Mouse (Mus musculus) midbrain, embryonic 14.5 days (tissue): ENCODE measurements around the gene Hivep2. TPM values are rescaled to one million over a fixed set of nuclear protein-coding genes. Genes with fewer than 3 reads are reported as not detected.

Experiments used
- ATAC-seq: fragments of 200-750 bp; cut with Nextera tagmentation; 2 replicates; pipeline ENCODE4 v1.8.0; 2017; ENCODE audit warnings: moderate number of reproducible peaks, moderate library complexity; ENCODE audit not compliant: low FRiP score, low TSS enrichment
- DNase-seq: peaks from one replicate; pipeline ENCODE4 v3.0.0-alpha.2; 2015
- H3K27ac ChIP-seq: fragments of 300-500 bp; sonication (generic); replicated peaks from 2 replicates; pipeline ENCODE4 v1.5.1; 2014; ENCODE audit warnings: mild to moderate bottlenecking, low read depth, low read length, moderate library complexity
- H3K27me3 ChIP-seq: fragments of 300-500 bp; sonication (generic); 2 replicates; pipeline ENCODE4 v1.6.1; 2014; ENCODE audit warnings: low read length, control low read depth, mixed read lengths; ENCODE audit not compliant: control insufficient read depth, insufficient read depth
- H3K36me3 ChIP-seq: fragments of 300-500 bp; sonication (generic); 2 replicates; pipeline ENCODE4 v1.6.1; 2014; ENCODE audit warnings: low read length, control low read depth; ENCODE audit not compliant: control insufficient read depth, insufficient read depth
- H3K4me1 ChIP-seq: fragments of 300-500 bp; sonication (generic); 2 replicates; pipeline ENCODE4 v1.6.1; 2014; ENCODE audit warnings: mild to moderate bottlenecking, antibody characterized with exemption, low read length, control low read depth; ENCODE audit not compliant: control insufficient read depth, insufficient read depth
- H3K4me2 ChIP-seq: fragments of 300-500 bp; sonication (generic); 2 replicates; pipeline ENCODE4 v1.6.1; 2014; ENCODE audit warnings: mild to moderate bottlenecking, low read length, moderate library complexity
- H3K4me3 ChIP-seq: fragments of 300-500 bp; sonication (generic); replicated peaks from 2 replicates; pipeline ENCODE4 v1.5.1; 2014; ENCODE audit warnings: low read depth, low read length
- H3K9ac ChIP-seq: fragments of 300-500 bp; sonication (generic); replicated peaks from 2 replicates; pipeline ENCODE4 v1.6.1; 2014; ENCODE audit warnings: mild to moderate bottlenecking, low read length, moderate library complexity
- H3K9me3 ChIP-seq: fragments of 300-500 bp; sonication (generic); 2 replicates; pipeline ENCODE4 v1.6.1; 2016; ENCODE audit warnings: low read length, control low read depth, mixed read lengths; ENCODE audit not compliant: control insufficient read depth
- WGBS: fragments of 180-500 bp; shearing (Covaris S2); extraction: QIAGEN DNeasy Blood & Tissue Kit; methylation state at CpG from one replicate; pipeline ENCODE4 v1.1.7; 2014; 5-methylcytosine and 5-hydroxymethylcytosine counted together
- polyA plus RNA-seq: library from polyadenylated mRNA; unstranded; fragments of >200 nt; fragmentation: Nextera tagmentation; extraction: Ambion mirVana; gene quantifications from 2 replicates; pipeline ENCODE4 v1.2.1, GENCODE M21; 2014

Hivep2 gene
- polyA plus RNA-seq, 1 experiment from 2014 or later = 12.8 TPM

DNA sequence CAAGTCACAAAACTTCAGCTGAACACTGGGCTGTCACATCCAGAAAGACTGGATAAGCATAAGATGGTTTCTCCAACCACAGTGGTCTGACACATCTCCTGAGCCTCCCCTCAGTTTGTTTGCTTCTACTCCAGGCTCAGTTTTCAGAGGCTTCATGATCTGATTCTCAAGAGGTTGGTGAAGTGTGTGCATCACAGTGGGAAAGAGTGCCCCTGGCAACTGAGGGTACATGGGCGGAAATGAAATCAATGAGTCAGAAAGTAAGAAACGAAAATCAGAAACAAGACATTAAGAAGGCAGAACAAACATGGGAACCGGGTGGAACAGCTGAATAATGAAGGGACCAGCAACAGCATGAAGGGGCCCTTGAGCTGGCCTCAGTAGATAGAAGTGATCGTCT, 31.5 kb downstream of the Hivep2 start:
- H3K9ac ChIP-seq = no peak overlapping the region
- H3K9me3 ChIP-seq = no peaks in the 10 kb centered on the region
- 82% methylated on average over 4 of the region's 4 CpGs for WGBS
- H3K4me1 ChIP-seq = no peaks in the 10 kb centered on the region
- H3K4me3 ChIP-seq = no peak overlapping the region
- no peaks in the 10 kb centered on the region for H3K27me3 ChIP-seq
- DNase-seq (no peak), ATAC-seq (no peak)
- H3K36me3 ChIP-seq = no peaks in the 10 kb centered on the region
- no peak overlapping the region for H3K27ac ChIP-seq
- H3K4me2 ChIP-seq = no peak overlapping the region

DNA sequence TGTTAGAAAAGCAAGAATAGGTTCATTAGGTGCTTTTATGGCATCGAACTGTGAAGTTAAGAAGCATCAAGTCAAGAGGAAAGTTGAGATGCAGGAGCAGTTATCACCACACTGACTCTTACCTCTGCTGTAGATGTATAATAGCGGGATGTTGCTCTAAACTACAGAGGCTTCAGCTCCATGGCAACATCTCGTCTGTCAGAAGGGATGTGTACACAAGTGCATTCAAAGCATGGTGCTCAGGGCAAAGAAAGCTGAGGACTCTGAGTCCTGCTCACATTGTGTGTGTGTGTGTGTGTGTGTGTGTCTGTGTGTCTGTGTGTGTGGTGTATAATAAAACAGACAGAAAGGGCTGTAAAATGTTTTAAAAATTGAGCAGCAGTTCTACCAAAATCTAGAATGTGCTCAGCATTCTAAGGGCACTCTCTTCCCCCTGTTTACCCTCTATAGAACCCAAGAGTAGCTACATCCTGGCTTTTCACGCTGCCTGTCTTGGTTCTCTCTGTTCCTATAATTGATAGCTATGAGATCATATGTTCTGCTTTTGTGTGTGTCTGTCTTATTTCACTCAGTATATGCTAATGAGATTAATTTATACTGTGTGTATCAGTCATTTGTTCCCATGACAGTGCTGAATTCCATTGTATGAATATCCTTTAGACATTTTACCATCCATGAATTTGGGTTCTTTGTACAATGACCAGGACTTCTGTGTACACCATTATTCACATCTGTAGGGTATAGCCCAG, 39.1 kb downstream of the Hivep2 start:
- Histone ChIP-seq H3K9me3 (no peaks in the 10 kb centered on the region), H3K4me2 (no peak overlapping the region), H3K27me3 (no peaks in the 10 kb centered on the region), H3K27ac (no peak overlapping the region), H3K4me1 (peaks cover 6% of the 10 kb centered on the region; the same call in 1 of the 2 replicates), H3K9ac (no peak overlapping the region), H3K36me3 (no peaks in the 10 kb centered on the region), H3K4me3 (no peak overlapping the region)
- peak; percentile 45 for DNase-seq
- WGBS = 51% methylated on average over 4 of the region's 4 CpGs
- no peak for ATAC-seq

DNA sequence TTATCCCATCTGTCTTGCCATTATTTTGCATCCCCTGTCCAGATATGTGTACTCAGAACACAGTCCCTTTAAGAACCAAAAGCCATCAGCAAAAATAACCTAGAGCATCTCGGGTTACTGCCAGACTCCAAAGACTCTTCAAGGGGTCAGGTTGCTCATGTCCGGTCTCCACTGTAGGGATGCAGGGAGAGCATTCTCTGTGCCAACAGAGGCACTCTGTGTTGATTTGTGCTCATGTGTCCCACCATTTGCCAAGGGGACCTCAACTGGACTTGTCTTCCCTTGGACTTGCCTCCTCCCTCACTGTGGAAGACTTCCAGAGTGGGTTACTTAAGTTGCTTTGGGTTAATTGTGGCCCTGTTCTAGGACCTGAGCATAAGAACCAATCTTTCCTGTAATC, 43.8 kb downstream of the Hivep2 start:
- no peaks in the 10 kb centered on the region for H3K36me3 ChIP-seq
- DNase-seq (no peak), ATAC-seq (no peak)

DNA sequence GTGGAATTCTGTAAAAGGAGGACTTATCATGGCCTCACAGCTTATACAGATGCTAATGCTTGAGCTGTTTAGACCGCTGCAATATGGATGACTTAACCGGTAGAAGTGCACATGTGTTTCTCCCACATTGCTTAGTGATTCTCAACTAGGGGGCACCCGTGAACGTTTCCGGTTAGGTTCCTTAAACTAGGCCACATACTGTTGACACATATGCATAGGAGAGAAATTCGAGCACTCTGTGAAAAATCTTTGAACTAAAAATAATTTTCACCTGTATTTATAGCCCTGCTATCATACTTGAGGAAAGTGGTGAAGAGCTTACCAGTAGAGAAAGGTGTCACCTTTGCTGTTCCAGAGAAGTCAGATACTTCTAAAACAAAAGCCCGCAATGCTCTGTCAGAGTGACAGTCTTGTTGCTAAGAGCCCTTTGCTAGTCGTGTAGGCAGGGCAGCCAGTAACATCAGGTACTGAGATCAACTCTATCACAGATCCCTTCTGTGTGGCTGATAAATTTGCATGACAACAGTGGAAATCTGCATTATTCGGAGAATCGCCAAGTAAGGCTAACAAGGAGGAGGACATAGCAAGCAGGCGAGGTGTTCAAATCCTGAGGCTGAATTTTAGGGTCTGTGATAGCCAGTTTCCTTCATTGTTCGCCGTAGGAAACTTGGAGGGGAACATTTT, 50.6 kb downstream of the Hivep2 start:
- H3K27ac ChIP-seq = no peak overlapping the region
- ATAC-seq (no peak), DNase-seq (no peak)
- H3K4me2 ChIP-seq = no peak overlapping the region
- no peaks in the 10 kb centered on the region for H3K9me3 ChIP-seq
- H3K27me3 ChIP-seq = no peaks in the 10 kb centered on the region
- H3K9ac ChIP-seq = no peak overlapping the region
- WGBS = 54% methylated on average over 13 of the region's 13 CpGs
- no peak overlapping the region for H3K4me3 ChIP-seq
- H3K36me3 ChIP-seq = no peaks in the 10 kb centered on the region
- 0 out of 2 replicates have a peak, but pooled peaks cover 14% of the 10 kb centered on the region for H3K4me1 ChIP-seq

More for the DNA sequence above, 43.8 kb downstream of the Hivep2 start:
- Histone ChIP-seq H3K4me2 (no peak overlapping the region), H3K9ac (no peak overlapping the region), H3K9me3 (no peaks in the 10 kb centered on the region), H3K4me1 (peaks cover 4% of the 10 kb centered on the region; the same call in 1 of the 2 replicates), H3K4me3 (no peak overlapping the region), H3K27me3 (no peaks in the 10 kb centered on the region), H3K27ac (no peak overlapping the region)
- WGBS = 87% methylated on average over 2 of the region's 2 CpGs

DNA sequence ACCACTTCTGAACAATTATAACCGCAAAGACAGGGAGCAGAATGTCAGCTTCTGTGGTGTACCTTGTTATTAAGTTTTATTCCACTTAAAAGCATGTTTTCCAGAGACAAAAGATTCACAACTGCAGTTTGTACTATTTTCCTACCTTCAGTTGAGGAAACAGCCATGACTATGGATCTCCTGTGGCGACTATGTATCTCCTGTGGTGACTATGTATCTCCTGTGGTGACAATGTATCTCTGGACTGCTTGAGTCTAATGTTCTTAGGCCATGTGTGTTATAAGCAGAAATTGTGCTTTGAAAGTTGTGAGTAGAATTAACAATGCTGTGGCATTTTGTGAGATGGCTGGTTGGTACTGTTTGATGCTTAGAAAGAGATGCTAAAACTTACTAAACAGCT, 51.5 kb downstream of the Hivep2 start:
- no peak overlapping the region for H3K27ac ChIP-seq
- DNase-seq (no peak), ATAC-seq (no peak)
- no peaks in the 10 kb centered on the region for H3K36me3 ChIP-seq
- no peaks in the 10 kb centered on the region for H3K27me3 ChIP-seq
- H3K4me1 ChIP-seq = 0 out of 2 replicates have a peak, but pooled peaks cover 14% of the 10 kb centered on the region
- no peak overlapping the region for H3K4me2 ChIP-seq
- H3K9ac ChIP-seq = no peak overlapping the region
- H3K4me3 ChIP-seq = no peak overlapping the region
- H3K9me3 ChIP-seq = no peaks in the 10 kb centered on the region
- WGBS = 64% methylated on average over 2 of the region's 2 CpGs

DNA sequence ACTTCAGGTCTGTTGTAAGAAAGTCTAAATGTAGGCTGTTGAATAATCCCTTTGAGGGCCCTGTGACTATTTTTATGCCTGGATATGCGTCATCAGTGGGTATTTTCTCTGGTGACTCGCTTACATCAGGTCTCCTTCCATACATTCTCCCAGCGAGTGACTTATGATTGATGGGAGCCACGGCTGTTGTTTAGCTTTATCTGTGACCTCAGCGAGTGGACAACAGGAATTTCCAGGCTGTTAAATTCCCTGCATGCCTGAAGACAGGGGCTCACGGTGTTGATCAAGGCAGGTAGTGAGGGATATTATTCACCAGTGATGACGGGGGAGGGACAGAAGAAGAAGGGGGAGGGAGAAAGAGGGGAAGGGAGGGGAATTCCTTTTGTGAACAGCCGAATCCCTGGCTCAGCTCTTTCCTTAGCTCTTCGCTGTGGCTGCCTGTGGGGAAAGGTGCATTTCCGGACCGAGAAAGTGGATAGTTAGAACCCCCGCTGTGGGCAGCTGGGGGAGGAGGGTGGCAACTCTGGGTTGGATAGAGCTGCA, 52.0 kb downstream of the Hivep2 start:
- H3K27ac ChIP-seq = peak overlapping the region; percentile 60; the same call in 1 of the 2 replicates
- peak; percentile 29; the same call in 1 of the 2 replicates for ATAC-seq

DNA sequence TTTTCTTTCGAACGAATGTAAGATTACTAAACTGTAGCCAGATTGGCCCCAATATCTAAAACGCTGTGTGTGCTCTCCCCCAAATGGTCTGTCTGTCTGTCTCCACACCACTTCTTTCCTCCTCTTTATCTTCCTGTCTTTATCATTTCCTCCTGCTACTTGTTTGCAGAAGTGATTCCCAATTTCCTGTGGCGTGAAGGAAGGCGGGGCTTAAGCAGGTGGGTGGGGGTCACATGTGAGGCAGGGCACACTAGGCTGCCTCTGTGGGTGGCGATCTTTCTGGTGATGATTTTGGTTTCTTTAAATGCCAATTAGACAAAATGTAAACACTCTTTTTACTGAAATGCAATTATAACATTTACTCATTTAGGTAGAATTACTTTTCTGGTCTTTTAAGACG, 52.8 kb downstream of the Hivep2 start:
- 47% methylated on average over 7 of the region's 7 CpGs for WGBS
- H3K4me1 ChIP-seq = 0 out of 2 replicates have a peak, but pooled peaks cover 14% of the 10 kb centered on the region
- no peak overlapping the region for H3K9ac ChIP-seq
- no peaks in the 10 kb centered on the region for H3K9me3 ChIP-seq
- ATAC-seq (no peak), DNase-seq (no peak)
- no peaks in the 10 kb centered on the region for H3K27me3 ChIP-seq
- peak overlapping the region; percentile 37 for H3K4me2 ChIP-seq
- H3K36me3 ChIP-seq = no peaks in the 10 kb centered on the region
- no peak overlapping the region for H3K27ac ChIP-seq
- H3K4me3 ChIP-seq = no peak overlapping the region

More for the DNA sequence above, 52.0 kb downstream of the Hivep2 start:
- H3K36me3 ChIP-seq = no peaks in the 10 kb centered on the region
- DNase-seq = peak; percentile 49
- H3K9me3 ChIP-seq = no peaks in the 10 kb centered on the region
- peak overlapping the region; percentile 23; the same call in 1 of the 2 replicates for H3K4me3 ChIP-seq
- peak overlapping the region; percentile 37 for H3K4me2 ChIP-seq
- 0 out of 2 replicates have a peak, but pooled peaks cover 14% of the 10 kb centered on the region for H3K4me1 ChIP-seq
- peak overlapping the region; percentile 13; the same call in 1 of the 2 replicates for H3K9ac ChIP-seq
- whole genome bisulfite sequencing = 5% methylated on average over 12 of the region's 12 CpGs
- no peaks in the 10 kb centered on the region for H3K27me3 ChIP-seq

DNA sequence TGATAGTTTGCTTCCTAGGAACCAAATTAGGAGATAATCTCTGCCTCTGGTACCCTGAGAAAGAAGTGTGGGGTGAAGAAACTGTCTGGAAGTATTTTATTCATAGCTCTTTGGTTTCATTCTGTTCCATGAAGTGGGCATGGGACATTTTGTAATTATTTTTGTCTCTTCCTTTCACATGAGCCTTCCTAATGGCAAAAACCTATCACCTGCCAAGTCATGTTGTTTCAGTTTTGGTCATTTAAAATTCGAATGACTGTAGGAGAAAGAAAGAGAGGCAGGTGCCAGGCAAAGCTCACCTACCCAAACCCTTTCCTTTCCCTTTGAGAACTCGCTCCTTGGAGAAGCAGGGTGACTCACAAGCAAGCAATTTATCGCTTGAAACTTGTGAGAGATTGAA, 53.3 kb downstream of the Hivep2 start:
- no peak overlapping the region for H3K4me3 ChIP-seq
- DNase-seq (no peak), ATAC-seq (no peak)
- WGBS = 63% methylated on average over 3 of the region's 3 CpGs
- no peak overlapping the region for H3K4me2 ChIP-seq
- H3K36me3 ChIP-seq = no peaks in the 10 kb centered on the region
- H3K9ac ChIP-seq = no peak overlapping the region
- no peaks in the 10 kb centered on the region for H3K27me3 ChIP-seq
- 0 out of 2 replicates have a peak, but pooled peaks cover 14% of the 10 kb centered on the region for H3K4me1 ChIP-seq
- H3K9me3 ChIP-seq = no peaks in the 10 kb centered on the region
- no peak overlapping the region for H3K27ac ChIP-seq
